Mouse (Mus musculus): ENCODE results near the gene Tomm34.

DNA sequence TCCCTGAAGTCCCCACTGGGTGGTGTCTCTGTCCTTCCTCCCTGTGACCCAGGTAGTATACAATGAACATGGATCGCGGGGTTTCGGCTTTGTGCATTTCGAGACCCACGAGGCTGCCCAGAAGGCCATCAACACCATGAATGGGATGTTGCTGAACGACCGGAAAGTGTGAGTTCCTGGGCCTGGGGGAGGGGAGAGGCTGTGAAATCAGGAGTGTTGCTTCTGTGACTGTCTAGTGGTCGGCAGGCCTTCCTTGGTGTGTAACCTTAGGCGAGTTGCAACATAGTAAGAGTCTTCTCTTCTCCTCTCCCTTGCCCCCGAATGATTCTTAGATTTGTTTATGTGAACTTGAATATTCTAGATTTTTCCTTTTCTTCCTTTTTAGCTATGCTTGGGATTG is 39.8 kb downstream of the Tomm34 start:
- TF ChIP-seq CTCF (conservative IDR thresholded peaks at IDR 0.05; ENCODE audit: low read length), result no peak
- TF ChIP-seq NANOG (IDR thresholded peaks at IDR 0.05; ENCODE audit: borderline replicate concordance, low read length), result no peak

All from E14TG2a.4 (cell line).